Mouse (Mus musculus): ENCODE data around the gene Prkcz.
"Not testable (repeated sequence)": the region's sequence is repeated elsewhere in the genome, so short reads cannot be mapped to it uniquely, and the experiment has no call there.

The Prkcz gene

DNA sequence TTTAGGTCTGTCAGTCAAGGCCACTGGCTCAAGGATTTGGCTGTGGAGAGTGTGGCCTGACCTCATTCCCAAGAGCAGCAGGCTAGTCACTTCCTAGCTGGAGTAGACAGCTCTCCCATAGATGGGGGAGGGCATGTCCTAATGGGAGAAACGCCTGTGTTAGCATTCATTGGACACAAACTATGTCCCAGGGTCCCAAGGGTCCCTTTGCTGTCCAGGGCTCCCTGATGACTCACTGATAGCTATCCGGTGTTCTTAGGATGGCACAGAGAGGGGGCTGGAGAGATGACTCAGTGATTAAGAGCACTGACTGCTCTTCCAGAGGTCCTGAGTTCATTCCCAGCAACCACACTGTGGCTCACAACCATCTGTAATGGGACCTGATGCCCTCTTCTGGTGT is 79.9 kb downstream of the Prkcz start:
- DNase-seq: no peak

DNA sequence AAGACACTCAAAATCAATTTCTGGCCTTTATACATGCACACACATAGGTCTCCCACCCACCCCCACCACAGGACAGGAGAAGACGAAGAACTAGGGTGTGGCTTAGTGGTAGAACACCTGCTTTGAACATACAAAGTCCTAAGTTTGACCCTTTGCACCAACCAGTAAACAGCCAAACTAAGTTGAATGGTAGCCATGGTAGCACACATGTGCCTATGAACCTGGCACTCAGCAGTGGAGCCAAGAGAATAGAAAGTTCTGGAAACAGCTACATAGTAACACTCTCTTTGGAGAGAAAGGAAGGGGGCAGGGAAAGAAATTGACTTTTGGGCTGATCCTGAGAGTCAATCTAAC is 80.4 kb downstream of the Prkcz start:
- DNase-seq: no peak

DNA sequence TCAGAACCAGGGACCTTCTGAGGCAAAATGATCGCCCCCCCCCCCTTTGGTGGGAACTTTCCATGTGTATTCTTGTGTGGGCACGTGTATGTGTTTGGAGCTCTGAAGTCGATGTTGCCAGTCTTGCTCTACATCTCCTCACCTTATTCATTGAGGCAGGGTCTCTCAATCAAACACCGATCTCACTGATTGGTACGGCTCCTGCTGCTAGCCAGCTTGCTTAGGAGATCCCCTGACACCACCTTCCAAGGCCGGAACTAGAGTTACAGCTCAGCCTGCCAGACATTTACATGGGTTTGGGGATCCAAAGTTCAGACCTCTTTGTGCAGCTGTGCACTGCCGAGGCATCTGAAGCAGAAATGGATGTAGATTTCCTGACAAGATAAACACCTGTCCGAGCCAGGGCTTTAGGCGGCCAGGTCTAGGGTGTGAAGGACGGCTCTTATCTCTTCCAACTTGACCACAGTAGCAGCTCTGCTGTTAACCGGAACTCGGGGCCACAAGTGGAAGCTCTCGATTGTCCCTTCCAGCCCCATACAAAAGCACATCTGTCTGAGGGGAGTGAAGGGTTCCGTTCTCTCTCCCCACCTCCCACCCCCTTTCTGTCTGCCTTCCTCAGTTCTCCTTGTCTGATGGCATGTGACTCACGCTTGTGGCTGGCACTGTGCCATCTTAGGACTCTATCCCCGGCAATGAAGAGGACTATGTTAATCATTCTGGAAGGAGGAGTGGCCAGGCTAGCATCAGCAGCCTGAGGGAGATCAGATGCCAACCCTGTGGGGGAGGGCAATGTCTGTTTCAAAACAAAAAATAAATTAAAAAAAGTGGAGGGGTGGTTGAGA is 81.0 kb downstream of the Prkcz start:
- no peak for DNase-seq

DNA sequence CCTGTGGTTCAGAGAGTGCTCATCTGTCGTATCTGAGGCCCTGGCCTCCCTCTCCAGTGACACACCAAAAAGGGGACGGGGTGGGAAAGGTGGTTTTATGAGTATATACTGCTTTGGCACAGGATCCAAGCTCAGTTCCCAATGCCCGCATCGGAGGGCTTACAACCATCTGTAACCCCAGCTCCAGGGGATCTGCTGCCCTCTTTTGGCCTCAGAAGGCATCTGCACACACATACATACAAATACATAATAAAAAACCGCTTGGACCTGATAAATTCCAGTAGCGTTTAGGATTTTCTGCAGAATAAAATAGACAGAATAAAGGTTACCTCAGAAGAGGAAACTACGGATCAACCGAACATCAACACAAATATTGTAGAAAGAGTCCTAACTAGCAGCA is 82.1 kb downstream of the Prkcz start:
- DNase-seq: no peak

DNA sequence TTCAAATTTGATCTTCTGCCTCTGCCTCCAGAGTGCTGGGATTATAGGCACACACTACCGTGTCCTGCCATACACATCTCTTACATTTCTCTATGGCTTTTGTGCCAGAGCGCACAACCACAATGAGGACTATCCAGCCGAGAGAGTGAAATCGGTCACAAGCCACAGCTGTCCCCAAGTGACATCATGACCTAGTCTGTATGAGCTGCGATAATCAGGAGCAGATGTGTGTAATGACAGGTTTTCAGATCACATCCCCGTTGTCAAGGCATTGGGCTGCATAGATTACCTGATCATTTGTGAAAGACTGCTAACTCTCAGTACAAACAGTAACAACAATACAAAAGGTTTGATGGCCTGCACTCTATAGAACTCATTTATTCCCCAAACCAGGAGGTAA is 83.2 kb downstream of the Prkcz start:
- DNase-seq: no peak

DNA sequence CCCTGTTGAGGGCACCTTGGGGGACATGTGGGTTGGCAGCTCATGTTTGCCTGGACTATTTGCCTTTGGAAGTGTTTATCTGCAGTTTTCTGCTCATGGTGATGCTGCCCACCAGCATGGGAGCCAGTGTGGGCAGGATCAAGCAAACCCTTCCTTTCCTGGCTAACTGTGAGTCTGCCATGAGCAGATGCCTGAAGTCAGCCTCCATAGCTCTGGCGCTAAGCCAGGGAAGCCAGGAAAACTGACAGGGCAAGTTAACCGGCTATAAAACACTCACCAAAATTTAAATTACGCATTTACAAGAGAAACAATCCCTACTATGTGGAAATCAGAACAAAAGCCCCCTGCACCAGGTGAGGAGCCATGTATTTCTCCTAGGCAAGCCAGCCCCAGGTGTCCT is 86.3 kb downstream of the Prkcz start:
- no peak for DNase-seq

DNA sequence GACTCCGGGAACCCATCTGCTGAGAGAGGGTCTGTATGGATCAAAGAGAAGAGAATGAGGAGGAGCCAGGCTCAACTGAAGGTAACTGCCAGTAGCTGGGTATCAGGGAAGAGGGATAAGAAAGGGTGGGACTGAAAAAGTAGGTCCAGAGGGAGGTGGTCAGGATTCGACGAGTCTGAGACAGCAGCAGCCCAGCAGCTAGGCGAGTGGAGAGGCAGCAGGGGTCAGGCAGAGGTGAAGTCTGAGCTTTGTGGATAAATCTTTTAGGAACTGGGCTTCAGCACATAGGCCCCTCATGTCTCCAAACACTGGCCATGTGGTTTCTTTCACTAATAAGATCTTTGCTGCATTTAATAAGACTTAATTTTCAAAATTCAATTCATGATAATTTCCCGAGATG is 86.7 kb downstream of the Prkcz start:
- no peak for DNase-seq

DNA sequence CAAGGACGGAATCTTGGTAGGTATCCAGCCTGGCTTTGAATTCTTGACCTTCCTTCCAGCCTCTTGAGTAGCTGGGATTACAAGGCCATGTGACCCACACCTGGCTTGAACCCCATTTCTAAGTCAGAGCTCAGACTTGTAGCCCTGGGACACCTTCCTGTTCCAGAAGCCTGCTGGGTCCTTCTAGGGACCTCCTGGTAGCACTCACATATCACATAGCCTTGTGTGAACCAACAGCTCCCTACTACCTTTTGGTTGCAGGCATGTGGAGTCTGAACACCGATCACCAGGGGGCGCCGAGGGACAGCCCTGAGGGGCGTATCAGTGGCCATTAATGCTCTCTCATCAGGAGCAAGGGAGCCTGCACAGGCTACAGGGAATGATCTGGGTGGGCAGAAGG is 92.8 kb downstream of the Prkcz start:
- DNase-seq: peak; percentile 70

DNA sequence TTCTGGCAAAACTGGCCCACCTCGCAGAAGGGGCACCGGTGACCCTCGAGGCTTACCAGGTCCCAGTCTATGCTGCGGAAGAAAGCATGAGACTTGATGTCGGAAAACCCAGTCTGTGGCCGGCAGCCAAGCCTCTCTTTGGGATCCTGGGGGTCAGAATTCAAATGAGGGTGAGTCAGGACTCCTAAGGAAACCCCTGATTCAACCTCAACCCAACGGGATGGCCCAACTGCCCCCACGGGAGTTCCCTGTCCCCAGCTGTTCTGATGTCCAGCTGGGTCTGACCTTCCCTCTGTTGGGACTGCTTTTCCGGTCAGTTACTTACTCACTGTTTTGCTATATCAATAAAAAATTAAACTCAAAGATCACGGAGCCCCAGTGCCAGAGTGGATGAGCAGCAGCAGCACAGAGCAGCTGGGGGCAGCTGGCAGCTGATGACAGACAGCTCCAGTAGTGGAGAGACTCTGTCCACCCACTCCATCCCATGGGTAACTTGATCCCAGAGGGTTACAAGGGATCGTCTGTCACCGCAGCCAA is 93.5 kb downstream of the Prkcz start:
- no peak for DNase-seq

DNA sequence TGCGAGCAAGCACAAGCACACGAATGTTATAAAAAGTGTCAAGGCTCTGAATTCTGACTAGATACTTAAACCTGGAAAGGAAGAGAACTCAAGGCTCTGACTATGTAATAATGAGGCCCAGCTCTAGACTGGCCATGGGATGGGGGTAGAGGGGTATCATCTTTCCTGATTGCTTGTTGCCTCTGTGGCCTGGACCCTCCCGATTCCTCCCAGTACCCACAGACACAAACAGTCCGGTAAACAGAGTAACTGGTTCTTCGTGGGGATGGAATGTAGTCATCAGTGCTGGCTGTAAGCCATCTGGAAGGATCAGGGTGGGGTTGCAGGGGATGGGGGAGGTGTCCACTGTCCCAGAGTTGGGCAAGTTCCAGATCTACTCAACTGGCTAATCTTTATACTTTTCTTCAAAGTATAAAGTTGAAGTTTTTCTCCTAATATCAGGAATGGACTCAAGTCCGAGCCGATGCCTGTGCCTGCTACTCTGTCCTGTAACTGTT is 94.1 kb downstream of the Prkcz start:
- DNase-seq: no peak

DNA sequence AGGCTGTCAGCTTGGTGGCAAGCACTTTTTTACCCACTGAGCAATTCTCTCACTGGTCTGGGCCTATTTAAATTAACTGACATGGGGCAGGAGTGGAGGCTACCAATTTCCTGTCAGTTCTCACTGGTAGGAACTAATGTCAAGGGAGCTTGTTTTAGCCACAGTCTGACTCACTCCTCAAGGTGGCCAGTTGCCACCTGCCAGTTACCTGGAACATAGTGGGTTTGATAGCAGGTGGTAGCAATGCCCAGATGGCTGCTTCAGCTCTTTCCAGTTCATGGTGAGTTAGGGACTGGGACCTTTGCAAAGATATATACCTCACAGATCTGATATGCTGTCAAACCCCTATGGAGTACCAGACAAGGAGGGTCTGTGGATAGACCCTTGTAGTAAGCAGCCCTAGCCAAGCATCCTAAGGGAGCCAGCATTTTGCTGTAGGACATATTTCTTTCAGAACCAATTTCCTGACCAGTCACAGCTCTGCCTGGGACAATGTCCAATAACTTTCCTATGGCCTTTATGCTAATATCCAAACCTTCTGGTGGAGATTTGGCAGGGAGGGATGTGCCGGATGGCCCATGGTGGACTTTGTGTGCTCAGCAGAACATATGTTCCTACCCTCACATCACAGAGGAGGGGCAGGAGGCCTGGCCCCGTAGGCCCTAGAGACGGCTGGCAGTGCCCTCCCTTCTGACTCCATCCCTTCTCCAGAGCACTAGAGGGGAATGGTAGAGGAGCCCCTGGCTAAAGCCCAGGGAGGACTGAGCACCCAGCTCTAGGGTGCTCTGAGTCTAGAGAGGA is 96.4 kb downstream of the Prkcz start:
- DNase-seq: no peak

DNA sequence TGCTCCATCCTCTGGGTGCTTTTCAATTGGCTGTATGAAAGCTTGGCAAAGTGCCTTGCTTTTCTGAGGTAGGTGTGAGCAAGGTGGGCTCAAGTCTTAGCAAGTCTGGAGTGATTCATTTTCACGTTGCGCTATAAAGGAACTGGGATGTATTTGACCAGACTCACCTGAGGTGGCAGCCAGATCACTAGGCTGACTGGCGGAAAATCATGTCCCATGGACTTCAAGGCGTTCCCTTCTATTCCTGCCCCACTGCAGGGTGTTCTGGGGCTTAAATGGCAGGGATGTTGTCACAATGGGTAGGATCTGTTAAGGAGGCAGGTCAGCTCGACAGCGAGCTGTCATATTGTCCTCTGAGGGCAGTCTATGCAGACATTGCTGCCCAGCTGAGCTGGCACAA is 108.9 kb downstream of the Prkcz start:
- DNase-seq: no peak

DNA sequence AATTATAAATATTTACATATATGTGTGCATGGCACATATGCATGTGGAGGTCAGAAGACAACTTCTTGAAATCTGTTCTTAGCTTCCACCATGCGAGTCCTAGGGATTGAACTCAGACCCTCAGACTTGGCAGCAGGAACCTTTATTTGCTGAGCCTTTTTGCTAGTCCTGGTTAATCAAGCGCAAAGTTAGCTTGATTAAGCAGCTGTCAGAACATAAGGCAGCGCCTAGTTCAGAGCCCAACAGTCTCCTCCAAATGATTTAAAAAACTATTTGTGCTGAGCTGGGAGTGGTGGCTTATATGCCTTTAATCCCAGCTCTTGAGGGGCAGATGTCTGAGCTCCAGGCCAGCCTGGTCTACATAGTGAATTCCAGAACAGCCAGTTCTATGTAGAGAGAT is 110.0 kb downstream of the Prkcz start:
- no peak for DNase-seq

DNA sequence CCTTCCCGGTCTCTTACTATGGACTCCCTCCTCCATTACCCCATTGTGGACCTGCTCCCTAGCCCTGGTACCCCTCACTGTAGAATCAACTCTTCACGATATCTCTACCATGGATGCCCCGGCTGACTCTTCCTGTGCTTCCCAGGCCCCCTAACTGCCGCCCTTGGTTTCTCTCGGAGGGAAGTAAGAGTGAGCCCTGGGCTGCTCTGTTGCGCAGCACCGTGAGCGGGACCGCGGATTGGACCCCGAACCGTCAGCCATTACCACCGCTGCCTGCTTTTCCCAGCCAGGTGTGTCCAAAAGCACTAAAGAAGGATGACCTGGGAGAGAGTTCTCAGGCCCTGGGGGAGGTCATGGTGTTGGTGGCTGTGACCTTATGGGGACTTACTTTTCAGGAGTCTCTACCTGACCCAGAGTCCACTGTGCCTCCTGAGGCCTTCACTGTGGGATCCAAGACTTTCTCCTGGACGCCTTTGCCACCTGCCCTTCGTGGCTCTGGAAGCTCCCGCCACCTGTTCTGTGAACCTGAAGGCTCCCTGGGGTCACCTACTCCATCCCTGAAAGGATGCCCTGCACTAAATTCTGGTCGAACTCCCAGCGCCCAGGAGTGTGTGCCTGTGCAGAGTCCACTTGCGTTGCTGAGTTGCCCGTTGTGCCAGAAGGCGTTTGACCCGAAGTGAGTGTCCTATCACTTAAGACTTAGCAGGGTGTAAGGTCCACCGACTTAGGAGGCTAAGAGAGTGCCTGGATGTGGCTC is 110.6 kb downstream of the Prkcz start:
- no peak for DNase-seq

DNA sequence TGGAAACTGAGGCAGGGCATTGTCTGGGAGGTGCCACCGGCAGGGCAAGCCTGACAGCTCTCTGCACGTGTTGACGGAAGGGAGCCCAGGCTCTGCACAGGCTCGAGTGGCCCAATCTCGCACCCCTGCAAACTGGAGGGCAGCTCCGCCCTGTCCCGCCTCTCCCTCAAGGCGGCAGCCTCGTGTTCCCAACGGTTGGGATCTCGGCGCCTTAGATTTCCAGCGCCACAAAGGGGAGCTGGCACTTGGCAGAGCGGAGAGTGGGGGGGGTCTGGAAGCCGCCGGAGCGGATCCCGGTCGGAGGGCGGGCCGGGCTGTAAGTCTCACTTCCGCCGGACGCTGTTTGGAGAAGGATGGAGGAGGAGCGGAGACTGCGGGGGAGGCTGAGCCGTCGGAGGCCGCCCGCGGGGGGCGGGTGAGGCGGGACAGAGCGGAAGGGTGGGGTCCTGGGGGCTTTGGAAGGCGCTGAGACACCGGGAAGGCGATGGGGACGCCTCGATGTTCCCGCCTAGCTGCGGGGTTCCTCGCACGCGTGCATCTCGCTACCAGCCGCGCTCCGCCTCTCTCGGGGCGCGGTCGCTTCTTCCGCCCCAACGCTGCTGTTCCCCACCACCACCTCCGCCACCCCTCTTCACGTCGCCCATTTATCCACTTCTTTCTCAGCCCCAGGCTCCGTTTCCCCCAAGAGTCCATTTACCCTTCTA is 111.4 kb downstream of the Prkcz start, which contains the start of gene Faap20:
Gene Faap20, plus strand, starts transcription at position 155 of the 704 bp plus-strand sequence.
- peak; percentile 83 for DNase-seq

DNA sequence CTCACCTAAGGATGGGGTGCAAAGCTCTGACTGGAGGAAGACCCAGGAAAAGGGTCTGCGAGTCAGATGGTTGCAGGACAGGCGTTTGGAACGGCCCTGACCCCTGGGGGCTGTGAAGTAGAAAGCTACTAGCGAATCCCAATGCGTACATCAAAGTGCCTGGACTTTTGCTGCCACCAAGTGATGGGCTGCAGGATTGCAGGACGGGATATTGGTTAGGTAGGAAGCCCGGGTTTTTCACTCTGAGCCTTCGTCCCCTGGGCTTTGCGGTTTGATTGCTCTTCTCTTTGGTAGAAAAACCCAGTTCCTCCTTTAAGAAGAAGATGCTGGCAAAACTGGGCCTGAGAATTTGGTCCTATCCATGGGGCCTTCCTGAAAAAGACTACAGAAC is 111.9 kb downstream of the Prkcz start:
- peak; percentile 88 for DNase-seq

DNA sequence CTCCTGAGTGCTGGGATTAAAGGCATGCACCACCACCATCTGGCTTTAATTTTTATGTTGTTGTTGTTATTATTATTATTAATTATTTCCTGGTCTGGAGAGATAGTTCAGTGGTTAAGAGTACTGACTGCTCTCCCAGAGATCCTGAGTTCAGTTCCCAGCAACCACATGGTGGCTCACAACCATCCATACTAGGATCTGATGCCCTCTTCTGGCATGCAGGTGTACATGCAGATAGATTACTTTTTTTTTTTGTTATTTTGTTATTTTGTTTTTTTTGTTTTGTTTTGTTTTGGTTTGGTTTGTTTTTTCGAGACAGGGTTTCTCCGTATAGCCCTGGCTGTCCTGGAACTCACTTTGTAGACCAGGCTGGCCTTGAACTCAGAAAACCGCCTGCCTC is 113.1 kb downstream of the Prkcz start:
- not testable (repeated sequence) for DNase-seq

DNA sequence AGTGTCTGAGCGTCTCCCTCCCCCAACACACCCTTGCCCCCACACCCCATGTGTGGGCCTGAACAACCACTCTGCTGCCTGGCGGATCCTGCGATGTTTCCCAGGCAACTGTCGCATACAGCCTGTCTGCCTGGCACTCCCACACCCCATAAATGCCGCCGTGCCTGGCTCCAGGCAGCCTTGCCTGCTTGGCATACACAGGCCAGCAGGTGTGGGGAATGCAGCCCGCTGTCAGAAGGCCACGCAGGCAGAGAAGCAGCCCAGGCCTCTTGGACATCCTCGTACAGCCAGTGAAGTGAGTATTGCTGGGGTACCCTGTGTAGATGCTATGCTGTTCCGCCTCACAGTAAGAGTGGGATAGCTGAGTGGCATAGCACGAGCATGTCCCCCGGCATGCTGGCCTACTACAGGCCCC is 114.5 kb downstream of the Prkcz start:
- DNase-seq: no peak

DNA sequence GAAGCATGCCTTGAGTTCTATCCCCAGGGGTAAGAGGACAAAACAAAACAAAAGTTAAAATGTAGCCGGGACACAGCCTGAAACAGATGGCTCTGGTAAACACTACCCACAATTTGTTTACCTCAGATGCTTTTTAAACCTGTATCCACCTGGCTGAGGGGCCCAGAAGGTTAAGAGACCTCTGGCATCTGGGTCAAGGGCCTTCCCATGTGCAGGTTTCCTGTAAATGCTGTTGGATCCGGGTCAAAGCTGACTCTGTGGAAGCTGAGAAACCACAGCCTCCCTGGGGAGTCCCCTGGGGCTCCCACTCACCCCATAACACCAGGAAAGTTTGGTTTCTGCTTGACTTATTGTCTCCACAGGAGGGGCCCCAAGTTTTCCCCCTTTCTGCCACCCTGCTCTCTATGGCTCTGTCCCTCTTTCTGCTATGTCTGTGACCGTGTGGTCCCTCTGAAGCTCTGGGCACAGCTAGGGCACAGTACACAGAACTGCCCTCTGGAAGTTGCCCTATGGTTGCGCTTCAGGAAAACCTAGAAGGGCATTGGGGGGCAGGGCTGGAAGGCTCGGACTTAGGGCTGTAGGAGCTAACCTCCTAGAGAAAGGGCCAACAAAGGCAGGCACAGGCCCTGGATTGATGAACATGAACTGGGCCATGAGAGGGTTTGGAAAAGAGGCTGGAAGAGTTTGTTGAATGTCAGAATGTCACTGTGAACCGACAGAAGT is 115.2 kb downstream of the Prkcz start:
- DNase-seq: no peak

DNA sequence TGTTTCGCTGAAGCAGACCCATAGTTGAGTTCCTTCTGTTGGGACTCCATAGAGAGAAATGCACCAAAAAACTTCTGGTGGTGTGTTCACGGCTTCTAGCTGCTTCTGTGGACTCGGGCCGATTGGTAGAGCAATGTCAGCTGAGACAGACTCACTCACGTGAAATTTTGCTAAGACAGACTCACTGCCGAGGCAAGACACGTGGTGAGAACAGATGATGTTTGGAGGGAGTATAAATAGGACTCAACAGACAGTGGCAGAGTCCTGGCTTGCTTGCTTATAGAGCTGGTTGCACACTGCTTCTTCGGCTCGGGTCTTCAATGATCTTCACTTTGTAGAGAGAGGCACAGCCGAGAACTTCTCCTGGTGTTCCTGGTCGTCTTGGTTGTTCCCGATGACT is 117.9 kb downstream of the Prkcz start:
- no peak for DNase-seq

DNA sequence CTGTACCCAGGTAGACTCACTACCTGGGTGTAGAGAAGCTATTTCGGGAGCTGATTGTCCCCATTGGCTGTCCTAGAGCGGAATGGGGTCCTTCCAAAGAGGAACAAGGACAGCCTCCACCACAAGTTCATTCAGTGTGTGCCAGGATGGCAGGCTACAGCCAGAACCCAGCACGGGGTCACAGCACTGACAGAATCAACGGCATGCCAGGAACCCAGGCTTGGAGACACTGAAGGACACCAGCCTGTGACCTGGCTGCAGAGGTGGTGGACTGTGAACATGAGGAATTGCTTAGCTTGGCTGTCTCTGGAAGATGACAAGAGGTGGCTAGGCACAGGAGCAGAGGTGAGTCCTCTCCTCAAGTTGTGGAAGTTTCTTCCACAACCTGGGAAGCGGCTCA is 118.9 kb downstream of the Prkcz start:
- DNase-seq: no peak

DNA sequence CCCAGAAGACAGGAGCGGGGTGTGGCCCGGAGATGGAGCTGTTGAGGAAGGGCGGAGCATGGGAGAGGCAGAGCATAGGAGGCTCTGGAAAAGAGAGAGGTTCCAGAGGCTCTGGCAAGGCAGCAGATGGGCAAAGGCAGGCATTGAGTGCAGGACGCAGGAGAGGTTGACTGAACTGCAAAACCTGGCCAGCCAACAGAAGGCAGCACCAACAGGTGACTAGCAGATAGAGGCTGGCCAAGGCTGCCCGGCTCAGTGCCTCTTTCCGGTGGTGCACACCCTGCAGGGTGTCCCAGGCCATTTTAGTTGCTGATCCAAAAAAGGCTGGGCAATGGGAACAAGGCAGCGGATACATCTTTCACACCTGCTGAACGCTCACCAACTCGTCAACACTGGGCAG is 119.4 kb downstream of the Prkcz start:
- DNase-seq: no peak
